Mouse (Mus musculus) olfactory bulb, adult 2 months (tissue): ENCODE results near the gene Tmem145.

Experiments
- CTCF ChIP-seq: fragments of 200-500 bp; IDR thresholded peaks from 2 replicates; pipeline ENCODE4 v1.5.1; 2012; ENCODE audit warnings: low read depth, mild to moderate bottlenecking, low read length, moderate library complexity; ENCODE audit not compliant: insufficient read depth
- POLR2A ChIP-seq: fragments of 200-500 bp; IDR thresholded peaks from 2 replicates; pipeline ENCODE4 v1.6.1; 2012; ENCODE audit warnings: mild to moderate bottlenecking, low read depth, low read length, moderate library complexity; ENCODE audit not compliant: insufficient read depth

- TF ChIP-seq CTCF (no peak), POLR2A (no peak)
These were observed 37.3 kb upstream of the Tmem145 start for GRCm38 (mm10) chr7:25268588-25268987.
